Mouse (Mus musculus) lung, adult 2 months (tissue): Measurements from ENCODE around the gene Cfap61. TPM values are rescaled to one million over a fixed set of nuclear protein-coding genes. Genes with fewer than 3 reads are reported as not detected.

ENCODE experiments used
- DNase-seq: peaks from one replicate; pipeline ENCODE4 v3.0.0; 2022
- H3K4me1 ChIP-seq: fragments of 200-500 bp; 2 replicates; pipeline ENCODE4 v1.6.1; 2011; ENCODE audit warnings: low read length; ENCODE audit not compliant: control insufficient read depth, insufficient read depth
- H3K4me3 ChIP-seq: fragments of 200-500 bp; replicated peaks from 2 replicates; pipeline ENCODE3; 2011; ENCODE audit warnings: low read depth, mild to moderate bottlenecking, control low read depth, low read length; ENCODE audit errors: extremely low read depth
- CTCF ChIP-seq: fragments of 200-500 bp; IDR thresholded peaks from 2 replicates; pipeline ENCODE4 v1.5.1; 2011; ENCODE audit warnings: mild to moderate bottlenecking, low read length, control low read depth; ENCODE audit not compliant: insufficient read depth
- POLR2A ChIP-seq: fragments of 200-500 bp; IDR thresholded peaks from 2 replicates; pipeline ENCODE4 v1.6.1; 2011; ENCODE audit warnings: low read depth, mild to moderate bottlenecking, control low read depth, low read length, borderline replicate concordance; ENCODE audit errors: extremely low read depth
- WGBS: fragments of 180-500 bp; shearing (Covaris S2); methylation state at CpG from one replicate; pipeline ENCODE4 v1.1.7; 2018; 5-methylcytosine and 5-hydroxymethylcytosine counted together
- polyA plus RNA-seq: library from polyadenylated mRNA; depleted of rRNA; stranded (reverse); fragments of >200 nt; gene quantifications from 2 replicates; pipeline ENCODE4 v1.2.3, GENCODE M21; 2012

Cfap61 gene
- polyA plus RNA-seq, 1 experiment, result 6.2 TPM

GRCm38 (mm10) chr2:146172106-146172505 lies 237.5 kb downstream of the Cfap61 start:
- no peak for DNase-seq
- 54% methylated on average over 4 of the region's 4 CpGs for WGBS
- H3K4me1 ChIP-seq, result no peaks in the 10 kb centered on the region
- TF ChIP-seq POLR2A (no peak), CTCF (no peak)
- no peak overlapping the region for H3K4me3 ChIP-seq

- TF ChIP-seq CTCF (no peak), POLR2A (no peak)
- DNase-seq, result no peak
- H3K4me1 ChIP-seq, result no peaks in the 10 kb centered on the region
- WGBS, result 74% methylated on average over 7 of the region's 7 CpGs
- H3K4me3 ChIP-seq, result no peak overlapping the region
These were observed 239.6 kb downstream of the Cfap61 start for GRCm38 (mm10) chr2:146174173-146174572.

GRCm38 (mm10) chr2:146178718-146179117 lies 244.1 kb downstream of the Cfap61 start:
- TF ChIP-seq CTCF (no peak), POLR2A (no peak)
- no peak for DNase-seq
- Histone ChIP-seq H3K4me1 (no peaks in the 10 kb centered on the region), H3K4me3 (no peak overlapping the region)
- WGBS, result 66% methylated on average over 1 of the region's 1 CpGs

DNA sequence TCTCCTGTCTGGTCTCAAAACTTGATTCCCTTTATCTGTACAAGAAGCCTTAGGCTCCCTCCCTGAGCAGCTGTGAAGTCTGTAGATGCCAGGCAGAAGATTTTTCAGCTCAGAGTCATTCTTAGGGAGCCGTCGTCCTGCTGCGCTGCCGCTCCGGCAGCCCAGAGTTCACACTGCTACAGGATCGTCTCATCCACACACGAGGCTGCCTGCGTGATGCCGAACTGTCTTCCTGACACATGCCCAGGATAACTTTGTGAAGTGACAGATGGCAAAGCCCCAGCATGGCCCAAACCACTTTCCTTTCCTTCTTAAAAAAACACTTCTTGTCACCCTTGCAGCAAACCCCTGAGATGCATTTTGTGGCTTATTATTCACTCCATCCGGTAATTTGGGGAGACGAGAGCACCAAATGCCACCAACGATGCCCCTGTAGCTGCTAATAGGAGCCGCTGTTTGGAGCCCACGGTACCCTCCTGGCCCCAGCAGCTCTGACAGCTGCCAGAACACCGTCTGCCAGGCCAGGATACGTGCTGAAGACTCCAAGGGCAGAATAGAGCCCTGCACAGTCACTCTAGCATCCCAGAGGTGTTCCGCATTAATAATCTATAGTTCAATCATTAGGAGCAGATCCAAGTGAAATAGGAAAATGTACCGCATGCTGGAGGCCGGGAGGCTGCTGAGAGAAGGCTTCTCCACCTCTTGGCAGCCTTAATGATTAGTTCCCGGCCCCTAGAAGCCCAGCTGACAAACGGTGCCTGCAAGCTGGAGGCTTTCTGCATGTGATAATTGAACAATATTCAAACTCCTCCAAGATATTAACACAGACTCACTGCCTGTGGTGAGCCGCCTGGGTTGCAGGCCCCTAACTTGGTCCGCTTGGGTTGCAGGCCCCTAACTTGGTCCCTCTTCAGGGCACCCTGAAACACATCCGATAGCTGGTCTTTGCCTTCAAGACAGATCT lies 249.5 kb downstream of the Cfap61 start:
- H3K4me3 ChIP-seq, result no peak overlapping the region
- no peaks in the 10 kb centered on the region for H3K4me1 ChIP-seq
- WGBS, result 71% methylated on average over 24 of the region's 24 CpGs
- DNase-seq, result no peak
- TF ChIP-seq CTCF (no peak), POLR2A (no peak)

DNA sequence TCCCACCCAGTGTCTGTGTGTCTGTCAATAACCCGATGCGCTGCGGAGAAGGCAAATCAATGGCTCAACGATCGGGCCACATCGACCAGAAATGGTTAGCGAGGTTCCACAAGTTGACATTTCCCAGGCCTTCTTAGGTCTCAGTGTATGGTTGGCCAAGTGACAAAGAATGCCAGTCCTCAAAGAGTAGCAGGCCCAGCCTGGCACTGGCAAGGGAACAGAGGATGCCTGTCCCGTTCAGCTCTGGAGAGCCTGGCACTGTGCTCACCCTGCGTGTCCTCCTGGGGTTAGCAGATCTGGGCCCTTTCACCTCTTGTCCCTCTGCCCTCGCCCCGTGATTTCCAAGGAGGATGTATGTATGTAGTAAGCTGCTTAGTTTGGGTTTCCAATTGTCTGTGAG lies 261.5 kb downstream of the Cfap61 start:
- DNase-seq, result no peak
- WGBS, result 90% methylated on average over 11 of the region's 11 CpGs
- H3K4me1 ChIP-seq, result no peaks in the 10 kb centered on the region
- TF ChIP-seq POLR2A (no peak), CTCF (no peak)
- no peak overlapping the region for H3K4me3 ChIP-seq

- H3K4me1 ChIP-seq, result no peaks in the 10 kb centered on the region
- H3K4me3 ChIP-seq, result no peak overlapping the region
- DNase-seq, result no peak
- TF ChIP-seq CTCF (no peak), POLR2A (no peak)
- 36% methylated on average over 7 of the region's 7 CpGs for WGBS
These were observed 263.4 kb downstream of the Cfap61 start for GRCm38 (mm10) chr2:146197947-146198346.

GRCm38 (mm10) chr2:146210968-146211367 lies 276.4 kb downstream of the Cfap61 start:
- 44% methylated on average over 4 of the region's 4 CpGs for WGBS
- DNase-seq, result no peak
- no peak for TF ChIP-seq CTCF
- no peak for TF ChIP-seq POLR2A
- no peaks in the 10 kb centered on the region for H3K4me1 ChIP-seq
- no peak overlapping the region for H3K4me3 ChIP-seq

DNA sequence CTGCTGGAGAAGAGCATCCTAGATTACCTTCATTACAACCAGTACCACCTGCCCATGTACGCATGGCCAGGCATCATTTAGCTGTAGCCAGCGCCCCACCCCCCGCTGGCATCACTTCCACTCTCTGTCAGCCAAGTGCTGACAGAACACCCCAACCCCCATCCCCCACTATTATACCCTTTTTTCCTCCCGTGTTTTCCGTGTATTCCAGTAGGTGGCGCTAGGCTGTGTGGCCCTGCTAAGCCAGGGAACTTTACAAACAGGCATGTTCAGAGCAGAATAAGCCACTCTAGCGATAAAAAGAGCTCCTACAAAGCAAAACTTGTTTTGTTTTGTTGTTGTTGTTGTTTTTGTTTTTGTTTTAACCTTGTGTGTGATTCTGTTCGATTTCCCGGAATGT lies 280.1 kb downstream of the Cfap61 start:
- Histone ChIP-seq H3K4me3 (no peak overlapping the region), H3K4me1 (peaks cover 5% of the 10 kb centered on the region; the same call in 1 of the 2 replicates)
- TF ChIP-seq CTCF (peak; percentile 77), POLR2A (no peak)
- peak; percentile 14 for DNase-seq
- WGBS, result 7% methylated on average over 9 of the region's 9 CpGs

DNA sequence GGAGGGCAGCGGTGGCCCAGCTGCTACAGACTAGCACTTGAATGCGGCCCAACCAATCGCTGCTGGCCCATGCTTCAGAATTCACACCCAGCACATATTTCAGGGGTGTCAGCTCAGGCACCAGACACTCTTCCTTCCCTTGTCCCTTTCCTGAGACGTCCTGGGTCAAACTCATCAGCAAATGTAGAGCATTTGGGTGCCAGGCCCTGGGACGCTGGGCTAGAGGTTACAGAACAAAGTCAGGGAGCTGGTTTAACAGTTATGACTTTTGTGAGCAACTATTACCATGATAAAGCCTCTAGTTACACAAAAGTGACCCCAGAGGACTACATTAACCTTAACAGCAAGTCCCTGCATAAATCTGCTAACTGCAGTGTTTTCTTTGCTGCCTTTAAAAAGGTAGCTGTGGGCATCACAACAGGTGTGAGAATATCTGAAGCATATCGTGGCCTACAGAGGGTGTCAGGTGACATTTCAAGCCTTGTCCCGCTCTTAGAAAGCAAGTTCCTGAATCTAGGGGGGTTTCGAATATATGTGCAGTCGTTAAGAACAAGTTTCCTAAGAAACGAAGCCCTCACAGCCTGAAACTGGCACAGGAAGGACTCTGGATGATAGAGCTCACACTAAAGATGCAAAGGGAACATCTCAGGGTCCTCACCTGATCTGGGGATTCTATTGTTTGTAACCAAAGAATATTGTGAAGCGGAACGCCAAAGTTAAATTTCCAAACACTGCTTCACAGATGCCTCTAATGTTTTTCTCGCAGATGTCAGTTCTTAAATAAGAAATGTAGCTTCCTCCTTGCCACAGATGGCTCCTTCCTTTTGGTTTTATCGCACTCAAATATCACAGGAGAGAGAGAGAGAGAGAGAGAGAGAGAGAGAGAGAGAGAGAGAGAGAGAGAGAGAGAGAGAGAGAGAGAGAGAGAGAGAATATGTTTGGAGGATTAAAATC lies 281.8 kb downstream of the Cfap61 start:
- DNase-seq, result no peak
- no peak for TF ChIP-seq POLR2A
- TF ChIP-seq CTCF, result no peak
- 26% methylated on average over 14 of the region's 14 CpGs for WGBS
- Histone ChIP-seq H3K4me3 (no peak overlapping the region), H3K4me1 (peaks cover 9% of the 10 kb centered on the region)
